13 mouse cellular contexts compared by ENCODE assay signal in genomic region chr4:53625263-53625662, GRCm38 (mm10). TPM values are rescaled to one million over a fixed set of nuclear protein-coding genes. Genes with fewer than 3 reads are reported as not detected.
DNase-seq lines count a peak whose midpoint lies in the region; ATAC-seq lines count a peak whose summit lies in the region.
"Had no signal": no experiment of that assay in that cellular context is flagged by ENCODE, and none has a peak within 500 bp of the region (broad histone marks: within the 10 kb centered on the region; RNA-seq: fewer than 3 reads in every experiment).

No protein-coding gene starts in this region.

- 73% methylated on average over 3 of the region's 3 CpGs for WGBS in forebrain, embryonic 13.5 days
- WGBS in forebrain, embryonic 10.5 days: 90% methylated on average over 3 of the region's 3 CpGs
- 59% methylated on average over 3 of the region's 3 CpGs for WGBS in hindbrain, embryonic 15.5 days
- 87% methylated on average over 3 of the region's 3 CpGs for WGBS in hindbrain, embryonic 10.5 days
- whole genome bisulfite sequencing in midbrain, embryonic 12.5 days: 84% methylated on average over 3 of the region's 3 CpGs
- 66% methylated on average over 3 of the region's 3 CpGs for WGBS in midbrain, embryonic 16.5 days
- WGBS in neural tube, embryonic 13.5 days: 71% methylated on average over 3 of the region's 3 CpGs

- H3K27me3 ChIP-seq in forebrain, embryonic 13.5 days: no peaks in the 10 kb centered on the region
- H3K27me3 ChIP-seq in forebrain, embryonic 10.5 days (ENCODE audit: poor library complexity, severe bottlenecking): 0 out of 2 replicates have a peak, but pooled peaks cover 2% of the 10 kb centered on the region
- H3K27me3 ChIP-seq in hindbrain, embryonic 15.5 days: 0 out of 2 replicates have a peak, but pooled peaks cover 3% of the 10 kb centered on the region
- no peaks in the 10 kb centered on the region for H3K27me3 ChIP-seq in hindbrain, embryonic 10.5 days (ENCODE audit: insufficient read depth, poor library complexity, severe bottlenecking)
- H3K27me3 ChIP-seq in midbrain, embryonic 12.5 days: peaks cover 3% of the 10 kb centered on the region; the same call in 1 of the 2 replicates
- H3K27me3 ChIP-seq in midbrain, embryonic 16.5 days (ENCODE audit: control insufficient read depth, insufficient read depth, low read depth, low read length): no peaks in the 10 kb centered on the region
- peaks cover 20% of the 10 kb centered on the region for H3K27me3 ChIP-seq in neural tube, embryonic 13.5 days

- H3K9me3 ChIP-seq in forebrain, embryonic 13.5 days (replicated peaks): no peaks in the 10 kb centered on the region
- no peaks in the 10 kb centered on the region for H3K9me3 ChIP-seq in forebrain, embryonic 10.5 days
- no peaks in the 10 kb centered on the region for H3K9me3 ChIP-seq in hindbrain, embryonic 15.5 days
- no peaks in the 10 kb centered on the region for H3K9me3 ChIP-seq in hindbrain, embryonic 10.5 days
- H3K9me3 ChIP-seq in midbrain, embryonic 12.5 days: no peaks in the 10 kb centered on the region
- no peaks in the 10 kb centered on the region for H3K9me3 ChIP-seq in midbrain, embryonic 16.5 days (replicated peaks; ENCODE audit: control insufficient read depth, low read length, poor library complexity, severe bottlenecking)
- H3K9me3 ChIP-seq in neural tube, embryonic 13.5 days: no peaks in the 10 kb centered on the region
- H3K9me3 ChIP-seq: megakaryocyte, embryonic 14.5 days had no signal

- peak overlapping the region; percentile 44 for H3K27ac ChIP-seq in forebrain, embryonic 13.5 days
- H3K27ac ChIP-seq in forebrain, embryonic 10.5 days: no peak overlapping the region
- no peak overlapping the region for H3K27ac ChIP-seq in hindbrain, embryonic 15.5 days (replicated peaks)
- H3K27ac ChIP-seq in hindbrain, embryonic 10.5 days: no peak overlapping the region
- H3K27ac ChIP-seq in midbrain, embryonic 12.5 days (replicated peaks): 0 out of 2 replicates have a peak overlapping the region, but pooled peaks have one; percentile 25
- no peak overlapping the region for H3K27ac ChIP-seq in midbrain, embryonic 16.5 days (ENCODE audit: low read length)
- no peak overlapping the region for H3K27ac ChIP-seq in neural tube, embryonic 13.5 days (replicated peaks)
- H3K27ac ChIP-seq: kidney, postnatal 0 days; left cerebral cortex, adult 2 months; liver, embryonic 14.5 days had no signal

- H3K4me1 ChIP-seq in forebrain, embryonic 13.5 days: peaks cover 18% of the 10 kb centered on the region
- peaks cover 6% of the 10 kb centered on the region for H3K4me1 ChIP-seq in forebrain, embryonic 10.5 days
- peaks cover 13% of the 10 kb centered on the region for H3K4me1 ChIP-seq in hindbrain, embryonic 15.5 days (replicated peaks)
- peaks cover 18% of the 10 kb centered on the region for H3K4me1 ChIP-seq in hindbrain, embryonic 10.5 days (replicated peaks)
- H3K4me1 ChIP-seq in midbrain, embryonic 12.5 days: peaks cover 7% of the 10 kb centered on the region
- H3K4me1 ChIP-seq in midbrain, embryonic 16.5 days (ENCODE audit: control insufficient read depth, insufficient read depth, low read length): peaks cover 4% of the 10 kb centered on the region; the same call in 1 of the 2 replicates
- H3K4me1 ChIP-seq in neural tube, embryonic 13.5 days (replicated peaks): peaks cover 16% of the 10 kb centered on the region
- H3K4me1 ChIP-seq: megakaryocyte, embryonic 14.5 days had no signal

- H3K4me2 ChIP-seq in forebrain, embryonic 13.5 days: no peak overlapping the region
- no peak overlapping the region for H3K4me2 ChIP-seq in hindbrain, embryonic 15.5 days
- no peak overlapping the region for H3K4me2 ChIP-seq in midbrain, embryonic 12.5 days (replicated peaks)
- H3K4me2 ChIP-seq in midbrain, embryonic 16.5 days (ENCODE audit: low read length): no peak overlapping the region
- no peak overlapping the region for H3K4me2 ChIP-seq in neural tube, embryonic 13.5 days
- H3K4me2 ChIP-seq: lung, embryonic 14.5 days had no signal

- no peaks in the 10 kb centered on the region for H3K36me3 ChIP-seq in forebrain, embryonic 13.5 days (ENCODE audit: poor library complexity, severe bottlenecking)
- no peaks in the 10 kb centered on the region for H3K36me3 ChIP-seq in forebrain, embryonic 10.5 days (replicated peaks)
- no peaks in the 10 kb centered on the region for H3K36me3 ChIP-seq in hindbrain, embryonic 15.5 days
- no peaks in the 10 kb centered on the region for H3K36me3 ChIP-seq in hindbrain, embryonic 10.5 days
- no peaks in the 10 kb centered on the region for H3K36me3 ChIP-seq in midbrain, embryonic 12.5 days
- no peaks in the 10 kb centered on the region for H3K36me3 ChIP-seq in midbrain, embryonic 16.5 days (ENCODE audit: control insufficient read depth, insufficient read depth, low read length)
- no peaks in the 10 kb centered on the region for H3K36me3 ChIP-seq in neural tube, embryonic 13.5 days

- H3K4me3 ChIP-seq in forebrain, embryonic 13.5 days: no peak overlapping the region
- H3K4me3 ChIP-seq in forebrain, embryonic 10.5 days: no peak overlapping the region
- no peak overlapping the region for H3K4me3 ChIP-seq in hindbrain, embryonic 15.5 days
- no peak overlapping the region for H3K4me3 ChIP-seq in hindbrain, embryonic 10.5 days
- H3K4me3 ChIP-seq in midbrain, embryonic 12.5 days: no peak overlapping the region
- no peak overlapping the region for H3K4me3 ChIP-seq in midbrain, embryonic 16.5 days (ENCODE audit: low read depth, low read length)
- H3K4me3 ChIP-seq in neural tube, embryonic 13.5 days: no peak overlapping the region
- H3K4me3 ChIP-seq: left cerebral cortex, adult 2 months; megakaryocyte, embryonic 14.5 days had no signal

- intact Hi-C loops in gastrocnemius, postnatal 14 days (cut with DNase I; ENCODE audit: low total_unique reads): no loop called here

- H3K9ac ChIP-seq in forebrain, embryonic 13.5 days: no peak overlapping the region
- H3K9ac ChIP-seq in hindbrain, embryonic 15.5 days: no peak overlapping the region
- no peak overlapping the region for H3K9ac ChIP-seq in midbrain, embryonic 12.5 days (replicated peaks)
- no peak overlapping the region for H3K9ac ChIP-seq in midbrain, embryonic 16.5 days (ENCODE audit: low read depth, low read length)
- H3K9ac ChIP-seq in neural tube, embryonic 13.5 days: no peak overlapping the region
- H3K9ac ChIP-seq: liver, embryonic 14.5 days; lung, embryonic 14.5 days had no signal

- DNase-seq in forebrain, embryonic 10.5 days (ENCODE audit: extremely low spot score, low spot score): no peak
- no peak for DNase-seq in hindbrain, embryonic 10.5 days (ENCODE audit: low spot score)
- DNase-seq in gastrocnemius, postnatal 14 days: no peak

- ATAC-seq in forebrain, embryonic 13.5 days: no peak
- ATAC-seq in hindbrain, embryonic 15.5 days (ENCODE audit: low FRiP score, low read depth): 0 out of 2 replicates have a peak, but pooled peaks have one; percentile 5
- no peak for ATAC-seq in midbrain, embryonic 12.5 days (ENCODE audit: low FRiP score, low read depth)
- no peak for ATAC-seq in midbrain, embryonic 16.5 days
- peak; percentile 5; the same call in 1 of the 2 replicates for ATAC-seq in neural tube, embryonic 13.5 days (ENCODE audit: low read depth)

RNA-seq across cellular contexts. Expression of gene Fsd1l, which starts 6.0 kb away (rescaled TPM):
- 48.1 and 56.1 TPM in 2 replicates for polyA plus RNA-seq in forebrain, embryonic 13.5 days (2015; fragmentation: Nextera tagmentation; extraction: Ambion mirVana)
- 24.6 and 27.3 TPM in 2 replicates for polyA plus RNA-seq in forebrain, embryonic 10.5 days (2016; fragmentation: Nextera tagmentation; extraction: Ambion mirVana)
- 30.6 and 35.5 TPM in 2 replicates for polyA plus RNA-seq in hindbrain, embryonic 15.5 days (2015; fragmentation: Nextera tagmentation; extraction: Ambion mirVana)
- 23.2 and 26.0 TPM in 2 replicates for polyA plus RNA-seq in hindbrain, embryonic 10.5 days (2016; fragmentation: Nextera tagmentation; extraction: Ambion mirVana)
- 41.9 and 43.9 TPM in 2 replicates for polyA plus RNA-seq in midbrain, embryonic 12.5 days (2016; fragmentation: Nextera tagmentation; extraction: Ambion mirVana)
- 35.9 and 39.8 TPM in 2 replicates for polyA plus RNA-seq in midbrain, embryonic 16.5 days (2015; fragmentation: Nextera tagmentation; extraction: Ambion mirVana)
- polyA plus RNA-seq in neural tube, embryonic 13.5 days (2015; fragmentation: Nextera tagmentation; extraction: Ambion mirVana): 30.4 and 33.8 TPM in 2 replicates
- total RNA-seq in gastrocnemius, postnatal 14 days (2021): 10 to 100 TPM; 24.5 to 29.8 TPM

Comparison
In these comparisons a context has a peak if more than half of its experiments do, and no peak if none do; other contexts are left out.
1. H3K27ac ChIP-seq: peak in forebrain, embryonic 13.5 days (single experiment) and midbrain, embryonic 12.5 days (single experiment); none in forebrain, embryonic 10.5 days (single experiment), hindbrain, embryonic 15.5 days (single experiment), hindbrain, embryonic 10.5 days (single experiment), midbrain, embryonic 16.5 days (single experiment) and neural tube, embryonic 13.5 days (single experiment).
2. ATAC-seq: peak in hindbrain, embryonic 15.5 days (single experiment) and neural tube, embryonic 13.5 days (single experiment); none in forebrain, embryonic 13.5 days (single experiment), midbrain, embryonic 12.5 days (single experiment) and midbrain, embryonic 16.5 days (single experiment).